Mouse (Mus musculus) forebrain, embryonic 12.5 days (tissue): ENCODE data around the gene Rft1. TPM values are rescaled to one million over a fixed set of nuclear protein-coding genes. Genes with fewer than 3 reads are reported as not detected.

ENCODE experiments used
- ATAC-seq: fragments of 200-750 bp; cut with Nextera tagmentation; 2 replicates; pipeline ENCODE4 v1.8.0; 2017; ENCODE audit warnings: moderate TSS enrichment; ENCODE audit not compliant: low FRiP score
- H3K27ac ChIP-seq: fragments of 300-500 bp; sonication (generic); 2 replicates; pipeline ENCODE4 v1.5.1; 2016; ENCODE audit warnings: mild to moderate bottlenecking
- H3K27me3 ChIP-seq: fragments of 300-500 bp; sonication (generic); 2 replicates; pipeline ENCODE4 v1.6.1; 2016; ENCODE audit warnings: mild to moderate bottlenecking
- H3K36me3 ChIP-seq: fragments of 300-500 bp; sonication (generic); replicated peaks from 2 replicates; pipeline ENCODE4 v1.6.1; 2016; ENCODE audit warnings: mild to moderate bottlenecking
- H3K4me1 ChIP-seq: fragments of 300-500 bp; sonication (generic); 2 replicates; pipeline ENCODE4 v1.6.1; 2016
- H3K4me2 ChIP-seq: fragments of 300-500 bp; sonication (generic); 2 replicates; pipeline ENCODE4 v1.6.1; 2016; ENCODE audit warnings: mild to moderate bottlenecking, moderate library complexity
- H3K4me3 ChIP-seq: fragments of 300-500 bp; sonication (generic); replicated peaks from 2 replicates; pipeline ENCODE4 v1.5.1; 2016; ENCODE audit warnings: mild to moderate bottlenecking
- H3K9ac ChIP-seq: fragments of 300-500 bp; sonication (generic); 2 replicates; pipeline ENCODE4 v1.6.1; 2016; ENCODE audit warnings: mild to moderate bottlenecking
- H3K9me3 ChIP-seq: fragments of 300-500 bp; sonication (generic); 2 replicates; pipeline ENCODE4 v1.6.1; 2016
- WGBS: fragments of 180-500 bp; shearing (Covaris S2); methylation state at CpG from one replicate; pipeline ENCODE4 v1.1.7; 2016; 5-methylcytosine and 5-hydroxymethylcytosine counted together
- polyA plus RNA-seq: library from polyadenylated mRNA; unstranded; fragments of >200 nt; fragmentation: Nextera tagmentation; extraction: Ambion mirVana; gene quantifications from 2 replicates; pipeline ENCODE4 v1.2.1, GENCODE M21; 2016

Gene Rft1
- polyA plus RNA-seq, 1 experiment from 2014 or later = 10.9 TPM

- WGBS = 47% methylated on average over 4 of the region's 4 CpGs
- Histone ChIP-seq H3K9me3 (no peaks in the 10 kb centered on the region), H3K4me1 (peaks cover 5% of the 10 kb centered on the region), H3K9ac (peak overlapping the region; percentile 93), H3K4me2 (peak overlapping the region; percentile 68), H3K27ac (peak overlapping the region; percentile 76; the same call in 1 of the 2 replicates), H3K36me3 (no peaks in the 10 kb centered on the region; the same call in 1 of the 2 replicates), H3K4me3 (peak overlapping the region; percentile 87), H3K27me3 (no peaks in the 10 kb centered on the region)
- no peak; the same call in 1 of the 2 replicates for ATAC-seq
These were observed 600 bp downstream of the Rft1 start for GRCm38 (mm10) chr14:30654691-30655228.

- 80% methylated on average over 1 of the region's 1 CpGs for WGBS
- H3K4me1 ChIP-seq = peaks cover 5% of the 10 kb centered on the region
- no peak for ATAC-seq
- no peak overlapping the region for H3K9ac ChIP-seq
- no peaks in the 10 kb centered on the region for H3K9me3 ChIP-seq
- peaks cover 6% of the 10 kb centered on the region for H3K36me3 ChIP-seq
- no peak overlapping the region for H3K27ac ChIP-seq
- no peak overlapping the region for H3K4me2 ChIP-seq
- no peaks in the 10 kb centered on the region for H3K27me3 ChIP-seq
- no peak overlapping the region for H3K4me3 ChIP-seq
These were observed 1.4 kb downstream of the Rft1 start for GRCm38 (mm10) chr14:30655531-30655930.

- Histone ChIP-seq H3K4me1 (no peaks in the 10 kb centered on the region), H3K4me3 (no peak overlapping the region), H3K27ac (no peak overlapping the region), H3K4me2 (no peak overlapping the region), H3K36me3 (peaks cover 56% of the 10 kb centered on the region), H3K9ac (no peak overlapping the region), H3K27me3 (no peaks in the 10 kb centered on the region), H3K9me3 (no peaks in the 10 kb centered on the region)
- WGBS = 85% methylated on average over 3 of the region's 3 CpGs
- ATAC-seq = no peak
These were observed 11.9 kb downstream of the Rft1 start for GRCm38 (mm10) chr14:30666061-30666460.

- H3K36me3 ChIP-seq = peaks cover 51% of the 10 kb centered on the region
- H3K4me2 ChIP-seq = no peak overlapping the region
- 92% methylated on average over 4 of the region's 4 CpGs for WGBS
- H3K4me3 ChIP-seq = no peak overlapping the region
- H3K27ac ChIP-seq = no peak overlapping the region
- ATAC-seq = no peak
- no peaks in the 10 kb centered on the region for H3K27me3 ChIP-seq
- H3K9ac ChIP-seq = no peak overlapping the region
- no peaks in the 10 kb centered on the region for H3K9me3 ChIP-seq
- H3K4me1 ChIP-seq = no peaks in the 10 kb centered on the region
These were observed 12.4 kb downstream of the Rft1 start for GRCm38 (mm10) chr14:30666604-30667003.

- WGBS = 92% methylated on average over 6 of the region's 6 CpGs
- no peaks in the 10 kb centered on the region for H3K27me3 ChIP-seq
- H3K27ac ChIP-seq = no peak overlapping the region
- no peak overlapping the region for H3K9ac ChIP-seq
- no peaks in the 10 kb centered on the region for H3K4me1 ChIP-seq
- no peaks in the 10 kb centered on the region for H3K9me3 ChIP-seq
- no peak overlapping the region for H3K4me2 ChIP-seq
- H3K36me3 ChIP-seq = peaks cover 40% of the 10 kb centered on the region
- no peak for ATAC-seq
- H3K4me3 ChIP-seq = no peak overlapping the region
These were observed 16.0 kb downstream of the Rft1 start for GRCm38 (mm10) chr14:30670161-30670560.

GRCm38 (mm10) chr14:30671095-30671985 lies 17.2 kb downstream of the Rft1 start:
- no peaks in the 10 kb centered on the region for H3K4me1 ChIP-seq
- H3K4me3 ChIP-seq = no peak overlapping the region
- H3K27ac ChIP-seq = no peak overlapping the region
- H3K9me3 ChIP-seq = no peaks in the 10 kb centered on the region
- 76% methylated on average over 15 of the region's 15 CpGs for WGBS
- no peak overlapping the region for H3K4me2 ChIP-seq
- peaks cover 36% of the 10 kb centered on the region for H3K36me3 ChIP-seq
- no peak overlapping the region for H3K9ac ChIP-seq
- peak; percentile 20 for ATAC-seq
- no peaks in the 10 kb centered on the region for H3K27me3 ChIP-seq

- Histone ChIP-seq H3K4me1 (no peaks in the 10 kb centered on the region), H3K9me3 (no peaks in the 10 kb centered on the region), H3K27me3 (no peaks in the 10 kb centered on the region), H3K27ac (no peak overlapping the region), H3K9ac (no peak overlapping the region), H3K36me3 (peaks cover 39% of the 10 kb centered on the region), H3K4me3 (no peak overlapping the region), H3K4me2 (no peak overlapping the region)
- 10% methylated on average over 3 of the region's 3 CpGs for WGBS
- peak; percentile 64 for ATAC-seq
These were observed 17.8 kb downstream of the Rft1 start for GRCm38 (mm10) chr14:30671986-30672312.

- H3K27ac ChIP-seq = no peak overlapping the region
- H3K4me1 ChIP-seq = no peaks in the 10 kb centered on the region
- H3K27me3 ChIP-seq = no peaks in the 10 kb centered on the region
- WGBS = 66% methylated on average over 6 of the region's 6 CpGs
- H3K9ac ChIP-seq = no peak overlapping the region
- no peak overlapping the region for H3K4me2 ChIP-seq
- no peak overlapping the region for H3K4me3 ChIP-seq
- no peaks in the 10 kb centered on the region for H3K9me3 ChIP-seq
- no peak for ATAC-seq
- peaks cover 41% of the 10 kb centered on the region for H3K36me3 ChIP-seq
These were observed 20.8 kb downstream of the Rft1 start for GRCm38 (mm10) chr14:30674947-30675346.

- Histone ChIP-seq H3K9ac (no peak overlapping the region), H3K36me3 (peaks cover 56% of the 10 kb centered on the region), H3K27me3 (no peaks in the 10 kb centered on the region), H3K9me3 (no peaks in the 10 kb centered on the region), H3K4me2 (no peak overlapping the region), H3K4me3 (no peak overlapping the region), H3K27ac (no peak overlapping the region), H3K4me1 (no peaks in the 10 kb centered on the region)
- 92% methylated on average over 3 of the region's 3 CpGs for WGBS
- ATAC-seq = no peak
These were observed 28.0 kb downstream of the Rft1 start for GRCm38 (mm10) chr14:30682131-30682530.

GRCm38 (mm10) chr14:30690685-30691084 lies 36.5 kb downstream of the Rft1 start:
- Histone ChIP-seq H3K36me3 (peaks cover 15% of the 10 kb centered on the region), H3K27me3 (no peaks in the 10 kb centered on the region), H3K4me2 (no peak overlapping the region), H3K9me3 (no peaks in the 10 kb centered on the region), H3K27ac (no peak overlapping the region), H3K4me1 (no peaks in the 10 kb centered on the region), H3K4me3 (no peak overlapping the region), H3K9ac (no peak overlapping the region)
- no peak for ATAC-seq
- 93% methylated on average over 3 of the region's 3 CpGs for WGBS

- H3K4me3 ChIP-seq = no peak overlapping the region
- no peak overlapping the region for H3K9ac ChIP-seq
- H3K4me1 ChIP-seq = peaks cover 2% of the 10 kb centered on the region; the same call in 1 of the 2 replicates
- H3K9me3 ChIP-seq = no peaks in the 10 kb centered on the region
- H3K27ac ChIP-seq = no peak overlapping the region
- WGBS = 88% methylated on average over 6 of the region's 6 CpGs
- H3K4me2 ChIP-seq = no peak overlapping the region
- H3K27me3 ChIP-seq = no peaks in the 10 kb centered on the region
- peaks cover 11% of the 10 kb centered on the region for H3K36me3 ChIP-seq
- no peak for ATAC-seq
These were observed 38.3 kb downstream of the Rft1 start for GRCm38 (mm10) chr14:30692439-30692838.

- H3K9ac ChIP-seq = no peak overlapping the region
- no peak overlapping the region for H3K27ac ChIP-seq
- WGBS = 91% methylated on average over 2 of the region's 2 CpGs
- H3K9me3 ChIP-seq = no peaks in the 10 kb centered on the region
- no peak overlapping the region for H3K4me2 ChIP-seq
- H3K4me1 ChIP-seq = peaks cover 9% of the 10 kb centered on the region
- no peak overlapping the region for H3K4me3 ChIP-seq
- no peak for ATAC-seq
- H3K36me3 ChIP-seq = peaks cover 8% of the 10 kb centered on the region
- H3K27me3 ChIP-seq = no peaks in the 10 kb centered on the region
These were observed 40.6 kb downstream of the Rft1 start for GRCm38 (mm10) chr14:30694786-30695185.

- Histone ChIP-seq H3K9ac (no peak overlapping the region), H3K27ac (no peak overlapping the region), H3K4me1 (peaks cover 9% of the 10 kb centered on the region), H3K4me2 (no peak overlapping the region), H3K27me3 (no peaks in the 10 kb centered on the region), H3K9me3 (no peaks in the 10 kb centered on the region), H3K4me3 (no peak overlapping the region), H3K36me3 (peaks cover under 1% of the 10 kb centered on the region; the same call in 1 of the 2 replicates)
- ATAC-seq = no peak
- 80% methylated on average over 4 of the region's 4 CpGs for WGBS
These were observed 41.4 kb downstream of the Rft1 start for GRCm38 (mm10) chr14:30695609-30696008.
